Mouse (Mus musculus): ENCODE measurements around the gene Hdac11. TPM values are rescaled to one million over a fixed set of nuclear protein-coding genes. Genes with fewer than 3 reads are reported as not detected.

Gene Hdac11
- polyA plus RNA-seq, 1 experiment from 2014 or later, result 13.5 TPM

DNA sequence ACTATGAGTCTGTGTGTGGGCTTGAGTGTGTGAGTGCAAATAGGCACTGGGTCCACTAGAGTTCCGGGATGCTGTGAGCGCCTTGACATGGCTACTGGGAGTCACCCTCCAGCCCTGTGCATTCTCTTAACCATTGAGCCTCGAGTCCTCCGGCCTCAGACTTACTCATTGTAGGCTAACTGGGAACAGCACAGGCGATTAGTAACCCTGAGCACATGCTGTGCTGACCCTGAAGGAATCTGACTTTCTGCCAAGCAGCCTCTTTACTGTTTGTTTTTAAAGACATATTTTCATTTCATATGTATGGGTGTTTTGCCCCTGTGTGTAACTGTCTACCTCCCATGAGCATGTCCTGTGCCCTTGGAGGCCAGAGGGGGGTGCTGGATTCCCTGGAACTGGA, 10.9 kb upstream of the Hdac11 start:
- 63% methylated on average over 5 of the region's 5 CpGs for WGBS
- no peaks in the 10 kb centered on the region for H3K27me3 ChIP-seq
- H3K4me1 ChIP-seq, result peaks cover 10% of the 10 kb centered on the region; the same call in 1 of the 2 replicates
- no peaks in the 10 kb centered on the region for H3K9me3 ChIP-seq
- no peaks in the 10 kb centered on the region for H3K36me3 ChIP-seq
- H3K4me3 ChIP-seq, result no peak overlapping the region
- ATAC-seq (ENCODE audit: insufficient number of reproducible peaks, low FRiP score, low TSS enrichment, low read depth), result no peak
- H3K4me2 ChIP-seq, result no peak overlapping the region
- no peak overlapping the region for H3K9ac ChIP-seq
- no peak overlapping the region for H3K27ac ChIP-seq

DNA sequence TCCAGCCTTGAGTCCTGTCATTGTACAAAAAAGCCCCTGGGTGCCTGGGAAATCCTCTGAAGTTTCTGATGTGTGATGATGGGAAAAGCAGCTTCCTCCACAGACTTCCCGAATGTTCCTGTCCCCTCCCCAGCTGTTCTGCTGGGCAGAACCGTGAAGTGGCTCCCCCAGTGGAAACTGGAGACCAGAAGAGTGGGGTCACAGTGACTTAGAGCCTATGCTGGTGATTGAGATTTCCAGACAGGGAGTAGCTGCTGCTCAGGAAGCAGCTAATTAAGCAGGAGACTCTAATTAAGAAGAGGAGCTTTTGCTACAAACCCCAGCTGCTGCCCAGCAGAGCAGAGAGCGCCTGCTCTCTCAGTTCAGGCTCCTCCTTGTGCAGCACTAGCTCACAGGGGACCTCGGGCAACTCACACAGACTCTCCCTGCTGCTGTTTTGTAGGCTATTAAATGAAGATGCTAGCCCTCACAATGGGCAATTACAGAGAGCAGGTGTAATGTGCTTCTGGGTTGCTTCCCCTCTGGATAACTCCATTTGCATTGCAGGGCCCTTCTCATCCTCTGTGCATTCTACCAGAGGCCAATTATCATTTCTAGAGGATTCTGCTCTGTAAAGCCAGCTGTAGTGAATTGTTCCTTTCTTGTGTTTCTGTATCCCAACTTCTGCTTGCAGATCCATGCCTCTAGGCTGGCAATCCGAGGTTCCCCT, 9.9 kb upstream of the Hdac11 start:
- H3K9ac ChIP-seq, result no peak overlapping the region
- no peak for ATAC-seq (ENCODE audit: insufficient number of reproducible peaks, low FRiP score, low TSS enrichment, low read depth)
- no peaks in the 10 kb centered on the region for H3K36me3 ChIP-seq
- 23% methylated on average over 5 of the region's 5 CpGs for WGBS
- H3K27me3 ChIP-seq, result no peaks in the 10 kb centered on the region
- no peaks in the 10 kb centered on the region for H3K9me3 ChIP-seq
- H3K4me3 ChIP-seq, result no peak overlapping the region
- H3K4me1 ChIP-seq, result peaks cover 10% of the 10 kb centered on the region; the same call in 1 of the 2 replicates
- no peak overlapping the region for H3K27ac ChIP-seq
- H3K4me2 ChIP-seq, result no peak overlapping the region

DNA sequence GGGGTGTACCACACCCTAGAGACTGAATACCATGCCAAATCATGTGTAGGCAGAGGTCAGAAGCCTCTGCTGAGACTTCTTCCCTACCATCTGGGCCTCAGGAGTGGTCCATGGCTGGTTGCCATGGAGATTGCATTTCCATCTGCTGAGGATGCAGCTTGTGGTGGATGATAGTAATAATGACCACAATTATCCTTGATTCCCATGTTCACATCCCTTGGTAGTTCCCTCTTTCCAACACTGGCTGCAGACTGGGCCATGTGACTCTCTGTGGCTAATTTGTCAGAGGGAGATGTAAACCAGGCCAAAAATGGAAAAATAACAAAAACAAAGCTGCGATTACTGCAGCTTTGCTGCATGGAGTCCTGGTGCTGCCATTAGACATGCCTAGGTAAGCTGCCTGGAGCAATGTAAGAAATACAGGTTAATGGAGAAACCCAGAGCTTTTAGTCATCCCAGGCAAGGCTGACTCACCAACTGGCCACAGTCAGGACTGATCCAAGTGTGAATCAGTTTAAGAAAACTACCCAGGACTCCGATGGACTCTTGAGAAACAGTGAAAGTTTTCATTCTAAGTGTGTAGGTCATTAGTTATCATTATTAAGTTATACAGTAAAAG, 9.2 kb upstream of the Hdac11 start:
- no peak overlapping the region for H3K27ac ChIP-seq

DNA sequence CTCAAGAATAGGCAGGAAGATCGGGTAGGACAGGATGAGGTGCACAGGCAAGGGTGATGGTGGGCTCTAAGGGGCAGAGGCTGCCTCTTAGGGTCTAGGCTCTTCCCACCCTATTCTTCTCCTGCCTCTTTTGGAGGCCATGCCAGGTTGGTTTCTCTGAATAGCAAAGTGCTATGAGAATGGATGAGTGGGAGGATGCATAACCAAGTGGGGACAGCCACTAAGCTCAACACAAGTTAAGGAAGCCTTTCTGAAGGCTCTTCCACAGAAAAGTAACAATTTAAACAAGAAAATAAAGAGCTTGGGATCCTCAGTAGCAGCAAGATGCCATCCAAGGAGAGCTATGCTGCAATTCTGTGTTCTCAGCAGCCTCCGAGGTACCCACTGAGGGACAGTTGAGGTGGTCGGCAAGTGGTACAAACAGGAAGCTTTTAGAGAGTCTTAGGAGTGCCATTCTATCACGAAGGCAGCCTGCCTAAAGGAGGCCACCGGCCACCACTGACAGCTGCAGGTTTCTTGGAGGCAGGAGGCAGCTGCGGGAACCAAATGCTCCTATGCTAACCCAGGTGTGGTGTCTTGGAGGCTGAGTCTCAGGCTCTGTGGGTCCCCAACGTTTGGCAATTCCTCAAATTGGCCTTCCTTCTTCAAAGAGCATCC, 3.4 kb upstream of the Hdac11 start:
- Histone ChIP-seq H3K36me3 (no peaks in the 10 kb centered on the region), H3K4me3 (no peak overlapping the region), H3K4me1 (peaks cover 27% of the 10 kb centered on the region), H3K27me3 (0 out of 2 replicates have a peak, but pooled peaks cover 3% of the 10 kb centered on the region), H3K4me2 (peak overlapping the region; percentile 30; the same call in 1 of the 2 replicates), H3K9ac (no peak overlapping the region), H3K27ac (no peak overlapping the region), H3K9me3 (no peaks in the 10 kb centered on the region)
- no peak for ATAC-seq (ENCODE audit: insufficient number of reproducible peaks, low FRiP score, low TSS enrichment, low read depth)
- WGBS, result 33% methylated on average over 7 of the region's 7 CpGs

More for the DNA sequence above, 9.2 kb upstream of the Hdac11 start:
- Histone ChIP-seq H3K4me2 (no peak overlapping the region), H3K36me3 (no peaks in the 10 kb centered on the region), H3K4me1 (peaks cover 10% of the 10 kb centered on the region; the same call in 1 of the 2 replicates), H3K4me3 (no peak overlapping the region), H3K27me3 (no peaks in the 10 kb centered on the region), H3K9ac (no peak overlapping the region), H3K9me3 (no peaks in the 10 kb centered on the region)
- ATAC-seq (ENCODE audit: insufficient number of reproducible peaks, low FRiP score, low TSS enrichment, low read depth), result no peak
- 82% methylated on average over 2 of the region's 2 CpGs for WGBS

DNA sequence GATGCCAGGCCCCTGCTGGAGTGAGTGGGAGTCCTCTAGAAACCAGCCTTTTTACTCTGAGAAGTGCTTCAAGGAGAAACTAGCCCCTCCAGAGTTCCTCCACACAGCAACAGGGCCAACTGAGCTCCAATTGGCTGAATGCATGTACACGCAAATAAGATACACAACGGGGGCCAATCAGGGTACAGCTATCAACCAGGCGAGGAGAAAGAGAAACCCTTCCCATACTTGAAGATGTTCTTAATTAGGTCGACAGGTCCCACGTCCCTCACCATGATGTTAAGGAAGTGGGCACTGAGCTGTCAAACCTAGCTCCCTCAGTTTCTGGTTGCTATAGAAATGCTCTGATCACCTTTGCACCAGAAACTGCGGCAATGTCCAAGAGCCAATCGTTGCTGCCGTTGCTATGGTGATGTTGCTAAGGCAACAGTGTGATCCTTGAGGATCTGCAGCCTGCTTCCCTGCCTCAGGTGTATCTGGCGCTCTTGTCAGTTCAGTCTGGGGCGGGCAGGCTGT, 2.9 kb upstream of the Hdac11 start:
- Histone ChIP-seq H3K27ac (no peak overlapping the region), H3K9ac (no peak overlapping the region), H3K4me1 (peaks cover 33% of the 10 kb centered on the region)

DNA sequence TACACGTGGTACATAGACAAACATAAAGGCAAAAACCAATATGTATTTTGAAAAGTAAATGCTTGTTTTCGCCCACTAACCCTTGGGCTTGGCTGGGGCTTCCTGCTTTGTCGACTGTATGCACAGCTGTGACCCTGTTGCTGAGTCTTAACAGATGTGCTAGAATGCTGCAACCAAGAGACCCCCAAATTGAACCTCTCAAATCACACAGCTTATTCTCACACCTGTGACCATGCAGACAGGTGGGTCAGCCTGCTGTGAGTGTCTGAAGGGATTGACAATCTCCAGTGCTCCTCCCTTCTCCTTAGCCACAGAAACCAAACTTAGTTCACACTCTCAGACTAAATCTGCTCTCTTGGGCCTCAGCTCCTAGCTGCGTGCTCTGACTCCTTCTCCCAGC, 1.8 kb upstream of the Hdac11 start:
- Histone ChIP-seq H3K9ac (no peak overlapping the region), H3K4me2 (no peak overlapping the region), H3K36me3 (no peaks in the 10 kb centered on the region), H3K27ac (no peak overlapping the region), H3K27me3 (0 out of 2 replicates have a peak, but pooled peaks cover 3% of the 10 kb centered on the region), H3K4me3 (no peak overlapping the region), H3K4me1 (peaks cover 43% of the 10 kb centered on the region), H3K9me3 (no peaks in the 10 kb centered on the region)
- 51% methylated on average over 4 of the region's 4 CpGs for WGBS
- no peak for ATAC-seq (ENCODE audit: insufficient number of reproducible peaks, low FRiP score, low TSS enrichment, low read depth)

More for the DNA sequence above, 2.9 kb upstream of the Hdac11 start:
- WGBS, result 3% methylated on average over 10 of the region's 10 CpGs
- Histone ChIP-seq H3K27me3 (0 out of 2 replicates have a peak, but pooled peaks cover 3% of the 10 kb centered on the region), H3K4me3 (peak overlapping the region; percentile 22; the same call in 1 of the 2 replicates), H3K4me2 (peak overlapping the region; percentile 30), H3K36me3 (no peaks in the 10 kb centered on the region), H3K9me3 (no peaks in the 10 kb centered on the region)
- ATAC-seq (ENCODE audit: insufficient number of reproducible peaks, low FRiP score, low TSS enrichment, low read depth), result no peak

DNA sequence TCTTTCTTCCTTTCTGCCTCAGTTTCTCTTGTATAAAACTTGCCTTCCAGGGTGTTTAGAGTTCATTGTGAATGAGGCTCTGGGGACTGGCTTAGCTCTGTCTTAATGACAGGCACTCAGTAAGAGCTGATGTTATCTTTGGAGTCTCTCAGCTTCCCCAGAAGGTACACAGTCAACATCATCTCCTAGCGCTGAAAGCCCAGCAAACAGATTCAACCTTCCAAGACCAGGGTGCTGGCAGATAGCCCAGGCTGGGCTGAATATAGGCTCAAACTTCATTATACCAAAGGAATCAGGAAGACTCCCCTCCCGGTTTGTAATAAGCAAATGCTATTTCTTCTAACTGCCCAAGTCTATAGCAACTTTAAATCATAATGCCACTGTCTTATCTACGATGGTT, 1.2 kb upstream of the Hdac11 start:
- no peak for ATAC-seq (ENCODE audit: insufficient number of reproducible peaks, low FRiP score, low TSS enrichment, low read depth)

DNA sequence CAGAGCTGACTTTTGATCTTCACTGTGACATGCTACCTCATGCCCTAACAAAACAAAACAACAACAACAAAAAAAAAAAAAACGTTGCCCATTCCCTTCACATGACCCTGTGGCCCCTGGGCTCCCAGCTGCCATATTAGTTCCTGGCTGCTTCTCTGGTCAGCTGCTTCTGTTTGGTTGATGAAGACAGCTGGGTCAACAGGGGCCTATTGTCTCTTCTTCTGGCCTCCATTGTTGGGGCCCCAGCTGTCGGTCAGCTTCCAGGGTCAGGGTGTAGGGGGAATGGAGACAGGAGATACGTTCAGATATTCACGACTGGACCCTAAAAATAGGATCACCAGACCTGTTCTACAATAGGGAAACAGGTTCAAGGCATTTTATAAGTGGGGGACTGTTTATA, 403 bp upstream of the Hdac11 start:
- H3K4me2 ChIP-seq, result peak overlapping the region; percentile 83
- no peaks in the 10 kb centered on the region for H3K9me3 ChIP-seq
- H3K9ac ChIP-seq, result no peak overlapping the region
- H3K4me1 ChIP-seq, result peaks cover 56% of the 10 kb centered on the region
- ATAC-seq (ENCODE audit: insufficient number of reproducible peaks, low FRiP score, low TSS enrichment, low read depth), result no peak
- no peaks in the 10 kb centered on the region for H3K36me3 ChIP-seq
- peak overlapping the region; percentile 63 for H3K4me3 ChIP-seq
- 26% methylated on average over 4 of the region's 4 CpGs for WGBS
- peak overlapping the region; percentile 86 for H3K27ac ChIP-seq
- 0 out of 2 replicates have a peak, but pooled peaks cover 3% of the 10 kb centered on the region for H3K27me3 ChIP-seq

More for the DNA sequence above, 1.2 kb upstream of the Hdac11 start:
- Histone ChIP-seq H3K27me3 (0 out of 2 replicates have a peak, but pooled peaks cover 3% of the 10 kb centered on the region), H3K36me3 (no peaks in the 10 kb centered on the region), H3K4me3 (no peak overlapping the region), H3K4me1 (peaks cover 48% of the 10 kb centered on the region), H3K27ac (no peak overlapping the region), H3K9ac (no peak overlapping the region), H3K4me2 (no peak overlapping the region), H3K9me3 (no peaks in the 10 kb centered on the region)
- 65% methylated on average over 3 of the region's 3 CpGs for WGBS

DNA sequence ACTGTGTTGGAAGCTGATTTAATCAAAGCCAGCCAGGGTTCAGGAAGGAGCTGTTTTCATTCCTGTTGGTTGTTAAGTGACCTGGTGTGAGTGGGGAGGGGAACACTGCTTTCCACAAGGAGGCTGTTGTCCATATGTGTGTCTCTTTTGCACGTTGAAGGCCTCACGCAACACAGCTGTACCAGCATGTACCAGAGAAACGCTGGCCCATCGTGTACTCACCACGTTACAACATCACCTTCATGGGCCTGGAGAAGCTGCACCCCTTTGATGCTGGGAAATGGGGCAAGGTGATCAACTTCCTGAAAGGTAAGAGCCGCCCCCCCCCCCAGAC, 739 bp downstream of the Hdac11 start:
- Histone ChIP-seq H3K9me3 (no peaks in the 10 kb centered on the region), H3K4me1 (peaks cover 62% of the 10 kb centered on the region), H3K4me2 (peak overlapping the region; percentile 83), H3K27me3 (0 out of 2 replicates have a peak, but pooled peaks cover 3% of the 10 kb centered on the region), H3K4me3 (peak overlapping the region; percentile 63), H3K36me3 (no peaks in the 10 kb centered on the region), H3K9ac (peak overlapping the region; percentile 60), H3K27ac (peak overlapping the region; percentile 86)
- 15% methylated on average over 6 of the region's 6 CpGs for WGBS
- ATAC-seq (ENCODE audit: insufficient number of reproducible peaks, low FRiP score, low TSS enrichment, low read depth), result no peak

DNA sequence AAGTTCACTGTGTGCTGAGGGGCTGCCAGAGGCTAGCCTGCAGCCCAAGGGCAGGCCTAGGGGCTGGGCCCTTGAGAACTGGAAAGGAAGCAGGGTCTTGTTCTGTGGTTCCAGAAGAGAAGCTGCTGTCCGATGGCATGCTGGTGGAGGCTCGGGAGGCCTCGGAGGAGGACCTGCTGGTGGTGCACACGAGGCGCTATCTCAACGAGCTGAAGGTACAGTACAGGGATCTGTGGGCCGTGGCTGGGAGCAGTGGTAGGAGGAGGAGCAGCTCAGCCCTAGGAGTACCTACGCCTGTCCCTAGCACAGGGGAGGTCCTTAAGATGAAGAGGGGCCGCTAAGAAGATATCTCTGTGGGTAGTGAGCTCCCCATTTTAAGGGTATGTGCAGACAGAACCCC, 2.6 kb downstream of the Hdac11 start:
- WGBS, result 80% methylated on average over 9 of the region's 9 CpGs
- Histone ChIP-seq H3K9me3 (no peaks in the 10 kb centered on the region), H3K4me3 (no peak overlapping the region), H3K4me2 (no peak overlapping the region), H3K27ac (peak overlapping the region; percentile 34; the same call in 1 of the 2 replicates), H3K27me3 (no peaks in the 10 kb centered on the region), H3K4me1 (peaks cover 53% of the 10 kb centered on the region), H3K9ac (no peak overlapping the region), H3K36me3 (no peaks in the 10 kb centered on the region)
- ATAC-seq (ENCODE audit: insufficient number of reproducible peaks, low FRiP score, low TSS enrichment, low read depth), result no peak

DNA sequence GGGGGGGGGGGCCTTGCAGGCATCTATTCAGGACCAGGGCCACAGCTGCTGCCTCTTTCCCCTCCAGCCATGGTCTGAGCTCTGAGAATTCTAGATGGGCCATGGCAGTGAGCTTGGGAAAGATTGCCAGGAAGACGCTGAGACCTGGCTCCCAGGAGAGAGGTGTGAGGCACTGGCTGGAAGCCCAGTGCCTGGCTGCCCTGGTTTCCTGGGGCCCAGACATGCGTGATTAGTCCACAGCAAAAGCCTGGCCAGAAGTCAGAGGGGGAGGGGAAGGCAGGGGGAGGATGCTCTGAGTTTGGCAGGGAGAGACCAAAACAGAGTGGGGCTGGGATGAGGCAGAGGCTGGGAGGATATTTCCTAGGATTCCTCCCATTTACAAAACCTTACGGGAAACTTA, 3.9 kb downstream of the Hdac11 start:
- no peak overlapping the region for H3K9ac ChIP-seq
- no peak overlapping the region for H3K4me3 ChIP-seq
- H3K27ac ChIP-seq, result peak overlapping the region; percentile 38
- no peaks in the 10 kb centered on the region for H3K36me3 ChIP-seq
- no peaks in the 10 kb centered on the region for H3K27me3 ChIP-seq
- H3K9me3 ChIP-seq, result no peaks in the 10 kb centered on the region
- ATAC-seq (ENCODE audit: insufficient number of reproducible peaks, low FRiP score, low TSS enrichment, low read depth), result no peak
- peaks cover 59% of the 10 kb centered on the region for H3K4me1 ChIP-seq
- no peak overlapping the region for H3K4me2 ChIP-seq
- 39% methylated on average over 3 of the region's 3 CpGs for WGBS

DNA sequence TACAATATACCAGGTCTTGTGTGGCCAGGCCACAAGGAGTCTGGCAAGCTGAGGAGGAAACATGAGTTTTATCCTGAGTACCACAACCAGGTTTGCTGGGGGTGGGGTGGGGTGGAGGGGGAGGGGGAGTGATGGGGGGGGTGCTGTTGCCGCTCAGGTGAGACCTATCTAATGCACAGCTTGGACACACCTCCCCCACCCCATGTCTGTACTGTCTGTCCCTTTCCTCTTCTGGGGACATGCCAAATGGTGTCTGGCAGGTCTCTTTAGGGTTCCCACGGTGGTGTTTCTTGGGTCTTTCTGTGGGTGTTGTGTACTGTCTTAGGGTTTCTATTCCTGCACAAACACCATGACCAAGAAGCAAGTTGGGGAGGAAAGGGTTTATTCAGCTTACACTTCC, 4.5 kb downstream of the Hdac11 start:
- no peak overlapping the region for H3K4me3 ChIP-seq
- H3K9me3 ChIP-seq, result no peaks in the 10 kb centered on the region
- H3K4me2 ChIP-seq, result no peak overlapping the region
- no peak overlapping the region for H3K27ac ChIP-seq
- 71% methylated on average over 2 of the region's 2 CpGs for WGBS
- no peak for ATAC-seq (ENCODE audit: insufficient number of reproducible peaks, low FRiP score, low TSS enrichment, low read depth)
- H3K9ac ChIP-seq, result no peak overlapping the region
- no peaks in the 10 kb centered on the region; the same call in 1 of the 2 replicates for H3K36me3 ChIP-seq
- H3K4me1 ChIP-seq, result peaks cover 62% of the 10 kb centered on the region
- H3K27me3 ChIP-seq, result no peaks in the 10 kb centered on the region

Data from limb, embryonic 15.5 days (tissue).